Mouse (Mus musculus) C2C12 (cell line): ENCODE measurements around the gene Atxn7l1. TPM values are rescaled to one million over a fixed set of nuclear protein-coding genes. Genes with fewer than 3 reads are reported as not detected.

Source experiments
- H3K27me3 ChIP-seq: one replicate; pipeline ENCODE4 v1.6.1; 2011; ENCODE audit not compliant: control insufficient read depth, insufficient read depth, insufficient read length
- H3K36me3 ChIP-seq: one replicate; pipeline ENCODE4 v1.6.1; 2011; ENCODE audit not compliant: control insufficient read depth, insufficient read depth
- H3K4me3 ChIP-seq: one replicate; pipeline ENCODE4 v1.5.1; 2011; ENCODE audit warnings: mild to moderate bottlenecking, control low read depth; ENCODE audit not compliant: poor library complexity, insufficient read depth, severe bottlenecking
- H3K79me2 ChIP-seq: one replicate; pipeline ENCODE4 v1.6.1; 2011; ENCODE audit not compliant: control insufficient read depth, insufficient read depth
- H3K79me3 ChIP-seq: one replicate; pipeline ENCODE4 v1.6.1; 2011; ENCODE audit warnings: low read depth, control low read depth
- H3ac ChIP-seq: one replicate; pipeline ENCODE3; 2011; ENCODE audit warnings: low read depth; ENCODE audit not compliant: control insufficient read depth, insufficient read length
- CEBPB ChIP-seq: IDR thresholded peaks from one replicate; pipeline ENCODE4 v1.6.1; 2011; ENCODE audit warnings: low read depth, mild to moderate bottlenecking, control low read depth, moderate library complexity
- CTCF ChIP-seq: IDR thresholded peaks from one replicate; pipeline ENCODE4 v1.5.1; 2011; ENCODE audit not compliant: control insufficient read depth, insufficient read depth, insufficient read length
- FOSL1 ChIP-seq: IDR thresholded peaks from one replicate; pipeline ENCODE4 v1.8.0; 2011; ENCODE audit warnings: mild to moderate bottlenecking, low read length; ENCODE audit not compliant: poor library complexity, insufficient read depth, severe bottlenecking
- MAX ChIP-seq: IDR thresholded peaks from one replicate; pipeline ENCODE4 v1.6.1; 2011; ENCODE audit warnings: mild to moderate bottlenecking, control low read depth
- MYOD1 ChIP-seq: IDR thresholded peaks from one replicate; pipeline ENCODE4 v1.6.1; 2011; ENCODE audit warnings: low read depth; ENCODE audit not compliant: control insufficient read depth, insufficient read length
- MYOG ChIP-seq: IDR thresholded peaks from one replicate; pipeline ENCODE4 v1.6.1; 2011; ENCODE audit not compliant: control insufficient read depth, insufficient read length; ENCODE audit errors: extremely low read depth
- USF1 ChIP-seq: IDR thresholded peaks from one replicate; pipeline ENCODE4 v1.6.1; 2011; ENCODE audit warnings: low read depth, mild to moderate bottlenecking, control low read depth, moderate library complexity
- polyA plus RNA-seq: library from polyadenylated mRNA; unstranded; fragments of >200 nt; fragmentation: generic; extraction: Trizol; gene quantifications from one replicate; pipeline ENCODE4 v1.2.1, GENCODE M21; 2012; ENCODE audit warnings: missing spikeins

The Atxn7l1 gene
- polyA plus RNA-seq, 1 experiment: 14.6 TPM

DNA sequence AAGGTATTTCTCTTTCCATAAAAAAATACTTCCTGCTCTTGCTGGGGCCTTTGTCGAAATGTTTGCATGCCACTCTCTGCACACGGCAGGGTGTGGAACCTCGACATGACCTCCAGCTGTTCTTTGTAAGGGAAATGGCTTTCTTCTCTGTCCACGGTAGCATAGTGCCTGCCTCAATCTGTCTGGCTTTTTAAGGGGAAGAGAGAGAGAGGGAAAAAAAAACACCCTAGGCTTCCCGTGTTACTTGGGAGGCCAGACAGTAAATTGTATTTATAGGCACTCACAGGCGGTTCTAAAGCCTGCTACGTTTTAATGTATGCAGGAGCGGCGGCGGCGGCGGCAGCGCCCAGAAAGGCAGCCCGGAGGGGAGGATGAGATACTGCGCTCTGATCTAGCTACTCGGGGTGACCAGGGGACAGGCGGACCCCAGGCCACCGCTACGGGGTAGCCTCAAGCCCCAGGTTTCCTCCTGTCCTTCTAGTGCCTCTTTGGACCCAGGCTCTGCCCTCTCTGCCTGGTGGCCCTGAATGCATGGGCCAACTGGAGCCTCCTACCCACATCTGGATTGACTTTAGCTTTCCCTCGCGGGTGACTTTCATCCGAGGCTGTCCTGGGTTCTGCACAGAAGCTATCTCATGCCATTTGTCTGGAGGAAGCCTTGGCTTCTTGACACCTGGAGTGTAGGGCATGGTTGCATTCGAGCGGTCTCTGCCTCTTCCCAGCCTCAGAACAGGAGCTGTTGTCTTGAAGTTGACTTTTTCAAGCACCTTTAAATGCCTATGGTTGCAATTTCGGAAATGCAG, 197.7 kb downstream of the Atxn7l1 start:
- H3K79me2 ChIP-seq: no peaks in the 10 kb centered on the region
- H3ac ChIP-seq: no peak overlapping the region
- no peaks in the 10 kb centered on the region for H3K79me3 ChIP-seq
- H3K4me3 ChIP-seq: no peak overlapping the region
- H3K36me3 ChIP-seq: no peaks in the 10 kb centered on the region
- no peaks in the 10 kb centered on the region for H3K27me3 ChIP-seq
- TF ChIP-seq MYOG (no peak), MAX (no peak), CEBPB (no peak), CTCF (no peak), MYOD1 (no peak), USF1 (no peak), FOSL1 (no peak)

DNA sequence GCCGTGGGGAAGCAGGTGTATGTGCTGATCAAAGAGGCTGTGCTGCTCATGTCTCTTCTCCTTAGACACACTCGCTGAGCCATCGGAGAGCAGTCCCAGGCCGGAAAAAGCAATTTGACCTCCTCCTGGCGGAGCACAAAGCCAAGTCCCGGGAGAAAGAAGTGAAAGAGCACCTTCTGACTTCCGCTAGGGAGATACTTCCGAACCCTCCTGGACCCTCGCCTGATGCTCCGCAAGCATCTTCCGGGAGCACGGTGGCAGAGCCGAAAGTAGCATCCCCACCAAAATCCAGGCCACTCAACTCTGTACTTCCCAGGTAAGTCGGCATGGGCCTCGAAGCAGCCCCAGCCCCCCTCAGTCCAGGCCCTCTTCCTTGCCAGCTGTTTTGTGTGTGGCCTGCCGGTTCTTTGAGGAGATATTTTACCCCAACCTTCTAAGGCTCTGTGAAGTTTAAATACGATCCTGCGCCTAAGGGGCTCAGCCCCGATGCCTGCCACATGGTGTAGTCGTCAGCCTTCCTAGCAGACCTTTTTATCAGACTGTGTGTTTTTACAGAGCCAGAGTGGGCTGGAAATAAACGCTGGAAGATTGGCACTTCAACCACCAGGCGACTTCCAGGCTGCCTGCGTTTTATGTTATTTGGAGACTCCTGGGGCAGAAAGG, 198.4 kb downstream of the Atxn7l1 start:
- Histone ChIP-seq H3ac (no peak overlapping the region), H3K4me3 (no peak overlapping the region), H3K79me2 (no peaks in the 10 kb centered on the region), H3K27me3 (no peaks in the 10 kb centered on the region), H3K79me3 (no peaks in the 10 kb centered on the region), H3K36me3 (no peaks in the 10 kb centered on the region)
- no peak for TF ChIP-seq FOSL1
- TF ChIP-seq USF1: no peak
- no peak for TF ChIP-seq MYOG
- no peak for TF ChIP-seq MYOD1
- no peak for TF ChIP-seq CEBPB
- TF ChIP-seq MAX: no peak
- no peak for TF ChIP-seq CTCF

- Histone ChIP-seq H3K36me3 (no peaks in the 10 kb centered on the region), H3K27me3 (no peaks in the 10 kb centered on the region), H3K79me2 (no peaks in the 10 kb centered on the region), H3K4me3 (no peak overlapping the region), H3K79me3 (no peaks in the 10 kb centered on the region), H3ac (no peak overlapping the region)
- TF ChIP-seq CEBPB (no peak), FOSL1 (no peak), MYOD1 (no peak), USF1 (no peak), MYOG (no peak), MAX (no peak), CTCF (no peak)
These were observed 205.2 kb downstream of the Atxn7l1 start for GRCm38 (mm10) chr12:33352671-33353070.

- Histone ChIP-seq H3K4me3 (no peak overlapping the region), H3K36me3 (peaks cover 14% of the 10 kb centered on the region), H3ac (no peak overlapping the region), H3K27me3 (no peaks in the 10 kb centered on the region), H3K79me2 (no peaks in the 10 kb centered on the region), H3K79me3 (no peaks in the 10 kb centered on the region)
- TF ChIP-seq MAX (no peak), FOSL1 (no peak), USF1 (no peak)
These were observed 210.9 kb downstream of the Atxn7l1 start for GRCm38 (mm10) chr12:33358345-33358744.

DNA sequence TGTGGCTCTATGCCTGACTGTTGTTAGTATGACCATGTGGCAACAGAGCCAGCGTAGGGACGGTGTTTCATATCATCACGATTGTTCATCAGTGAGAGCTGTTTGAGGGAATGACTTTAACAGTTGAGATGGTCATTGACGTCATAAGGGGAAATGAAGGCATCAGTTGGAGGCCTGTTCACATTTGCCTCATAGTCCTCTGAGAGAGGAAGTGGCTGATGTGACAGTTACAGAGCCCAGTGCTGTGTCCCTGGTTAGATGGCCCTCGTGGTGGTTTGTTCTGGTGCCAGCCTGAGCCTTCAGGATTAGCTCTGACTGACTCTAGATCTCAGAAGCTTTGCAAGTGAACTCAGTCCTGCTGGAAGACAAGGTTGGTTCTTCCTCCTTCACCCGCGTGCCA, 211.7 kb downstream of the Atxn7l1 start:
- no peaks in the 10 kb centered on the region for H3K27me3 ChIP-seq
- peaks cover 14% of the 10 kb centered on the region for H3K36me3 ChIP-seq
- TF ChIP-seq USF1 (no peak), MAX (no peak), CEBPB (no peak), CTCF (no peak), MYOD1 (no peak), FOSL1 (no peak), MYOG (no peak)
- no peaks in the 10 kb centered on the region for H3K79me3 ChIP-seq
- H3K4me3 ChIP-seq: no peak overlapping the region
- no peaks in the 10 kb centered on the region for H3K79me2 ChIP-seq
- H3ac ChIP-seq: no peak overlapping the region
